Mouse (Mus musculus): ENCODE data around the gene Prr5l. TPM values are rescaled to one million over a fixed set of nuclear protein-coding genes. Genes with fewer than 3 reads are reported as not detected.

Prr5l gene
- 16.5 and 16.9 TPM in 2 replicates for polyA plus RNA-seq (2015; fragmentation: Nextera tagmentation; extraction: Ambion mirVana)

DNA sequence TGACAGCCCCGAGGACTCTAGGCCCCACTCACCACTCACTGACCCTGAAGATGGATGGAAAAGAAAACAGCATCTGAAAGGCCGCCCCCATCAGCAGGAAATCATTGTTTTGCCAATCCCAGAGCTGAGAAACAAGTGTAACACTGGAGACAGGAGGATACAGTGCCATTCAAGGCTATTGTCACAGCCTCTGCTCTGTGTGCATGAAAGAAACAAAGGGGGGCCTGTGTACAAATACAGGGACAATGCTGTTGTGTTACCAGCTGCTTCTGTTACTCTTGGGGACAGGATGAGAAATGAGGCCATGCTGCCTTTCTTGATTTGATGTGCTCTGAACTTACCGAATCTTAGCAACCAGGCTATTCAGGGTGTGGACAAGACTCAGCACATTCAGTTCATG, at the start of gene Prr5l:
Gene Prr5l (minus strand): TSS at position 30 of the 400 bp plus-strand sequence.
- H3K9me3 ChIP-seq: no peaks in the 10 kb centered on the region
- WGBS: 46% methylated on average over 3 of the region's 3 CpGs
- H3K4me2 ChIP-seq (replicated peaks): no peak within 1 kb of the TSS
- H3K27ac ChIP-seq: no peak within 1 kb of the TSS
- ATAC-seq: no peak
- no peaks in the 10 kb centered on the region for H3K36me3 ChIP-seq
- peaks cover 5% of the 10 kb centered on the region for H3K4me1 ChIP-seq (replicated peaks)
- H3K27me3 ChIP-seq (replicated peaks): no peaks in the 10 kb centered on the region
- H3K4me3 ChIP-seq (replicated peaks): no peak within 1 kb of the TSS
- no peak within 1 kb of the TSS for H3K9ac ChIP-seq

DNA sequence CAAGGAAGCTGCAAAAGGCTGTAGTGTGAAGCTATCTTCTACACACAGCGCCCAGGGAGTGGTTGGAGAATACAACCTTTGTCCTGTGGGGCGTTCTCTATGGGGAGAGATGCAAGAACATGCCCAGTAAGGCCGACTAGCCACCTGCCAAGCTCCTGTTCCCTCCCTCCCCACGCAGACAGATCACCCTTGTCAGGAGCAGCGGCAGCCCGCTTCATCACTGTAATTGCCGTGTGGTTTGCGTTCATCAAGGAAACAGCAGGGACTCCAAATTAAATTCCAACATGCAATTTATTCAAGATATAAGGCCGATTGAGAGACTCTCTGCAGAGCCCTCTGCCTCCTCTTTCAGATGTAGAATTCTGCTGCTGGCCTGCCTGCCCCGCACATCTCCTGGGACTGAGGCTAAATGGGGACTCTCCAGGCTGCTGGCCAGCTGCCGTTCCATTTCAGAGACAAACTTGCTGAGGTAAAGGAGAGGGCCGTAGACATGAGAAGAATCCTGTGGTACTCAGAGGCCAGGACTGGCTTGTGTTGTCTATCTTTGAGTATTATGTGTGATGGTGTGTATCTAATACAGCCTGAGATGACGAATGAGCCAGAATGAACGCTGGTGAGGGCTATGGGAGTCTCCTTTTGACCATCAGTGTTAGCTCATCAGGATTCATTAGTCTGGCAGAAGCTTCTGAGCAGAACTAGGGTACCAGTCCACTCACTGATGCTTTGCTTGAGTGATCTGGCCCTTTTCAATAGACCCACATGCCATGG, 49.5 kb upstream of the Prr5l start:
- Histone ChIP-seq H3K9ac (no peak overlapping the region), H3K27ac (0 out of 2 replicates have a peak overlapping the region, but pooled peaks have one; percentile 18), H3K36me3 (no peaks in the 10 kb centered on the region), H3K4me1 (replicated peaks) (no peaks in the 10 kb centered on the region), H3K4me2 (replicated peaks) (no peak overlapping the region), H3K9me3 (no peaks in the 10 kb centered on the region), H3K4me3 (replicated peaks) (no peak overlapping the region), H3K27me3 (replicated peaks) (no peaks in the 10 kb centered on the region)
- WGBS: 69% methylated on average over 14 of the region's 14 CpGs
- peak; percentile 93 for ATAC-seq

DNA sequence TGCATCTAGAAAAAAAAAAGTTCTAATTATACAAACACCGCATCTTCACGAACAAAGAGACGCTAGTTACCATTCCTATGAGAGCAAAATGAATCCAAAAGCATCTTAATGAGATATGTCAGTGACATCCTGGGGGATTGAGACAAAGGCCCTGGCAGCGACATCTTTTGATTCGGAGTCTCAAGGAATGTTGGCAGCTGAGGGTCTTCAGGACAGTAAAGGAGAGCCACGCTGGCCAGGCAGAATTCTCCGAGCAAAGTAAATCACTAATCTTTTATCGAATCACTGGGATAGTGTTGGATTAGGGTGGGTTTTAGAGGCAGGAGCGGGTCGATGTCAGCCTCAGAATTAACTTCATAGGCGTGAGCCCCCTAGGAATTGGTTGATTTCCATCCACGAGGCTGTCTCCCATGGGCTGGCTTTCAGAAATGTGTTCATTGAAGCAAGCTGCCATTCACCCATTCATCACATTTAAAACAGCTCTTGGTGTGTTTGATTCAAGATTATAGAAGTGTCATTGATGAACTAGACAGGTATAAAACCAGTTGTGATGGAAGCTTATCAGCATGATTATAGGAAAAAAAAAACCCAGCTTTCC, 42.9 kb upstream of the Prr5l start:
- Histone ChIP-seq H3K4me1 (replicated peaks) (no peaks in the 10 kb centered on the region), H3K4me2 (replicated peaks) (no peak overlapping the region), H3K4me3 (replicated peaks) (no peak overlapping the region), H3K36me3 (no peaks in the 10 kb centered on the region), H3K27ac (no peak overlapping the region), H3K9me3 (no peaks in the 10 kb centered on the region), H3K27me3 (replicated peaks) (no peaks in the 10 kb centered on the region), H3K9ac (no peak overlapping the region)
- ATAC-seq: no peak
- 87% methylated on average over 12 of the region's 12 CpGs for WGBS

DNA sequence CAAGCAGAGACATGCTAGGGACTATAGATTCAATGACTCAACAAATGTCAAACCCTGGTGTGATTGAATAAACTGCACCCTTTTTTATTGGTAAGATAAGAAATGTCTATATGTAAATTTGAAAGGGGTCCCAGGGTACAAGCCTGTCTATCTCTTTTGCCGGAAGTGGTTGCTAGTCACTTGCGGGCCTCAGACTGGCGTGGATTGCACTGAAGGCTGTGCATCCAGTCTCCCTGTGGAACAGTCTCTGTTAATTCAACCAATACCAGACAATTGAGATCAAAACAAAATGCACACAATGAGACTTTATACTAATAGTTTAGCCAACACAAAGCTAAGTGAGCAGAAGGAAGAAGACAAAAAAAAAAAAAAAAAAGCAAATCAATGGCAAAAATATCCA, 42.4 kb upstream of the Prr5l start:
- 74% methylated on average over 3 of the region's 3 CpGs for WGBS
- Histone ChIP-seq H3K4me3 (replicated peaks) (no peak overlapping the region), H3K27ac (no peak overlapping the region), H3K4me1 (replicated peaks) (no peaks in the 10 kb centered on the region), H3K9me3 (no peaks in the 10 kb centered on the region), H3K27me3 (replicated peaks) (no peaks in the 10 kb centered on the region), H3K9ac (no peak overlapping the region), H3K4me2 (replicated peaks) (no peak overlapping the region), H3K36me3 (no peaks in the 10 kb centered on the region)
- ATAC-seq: no peak

DNA sequence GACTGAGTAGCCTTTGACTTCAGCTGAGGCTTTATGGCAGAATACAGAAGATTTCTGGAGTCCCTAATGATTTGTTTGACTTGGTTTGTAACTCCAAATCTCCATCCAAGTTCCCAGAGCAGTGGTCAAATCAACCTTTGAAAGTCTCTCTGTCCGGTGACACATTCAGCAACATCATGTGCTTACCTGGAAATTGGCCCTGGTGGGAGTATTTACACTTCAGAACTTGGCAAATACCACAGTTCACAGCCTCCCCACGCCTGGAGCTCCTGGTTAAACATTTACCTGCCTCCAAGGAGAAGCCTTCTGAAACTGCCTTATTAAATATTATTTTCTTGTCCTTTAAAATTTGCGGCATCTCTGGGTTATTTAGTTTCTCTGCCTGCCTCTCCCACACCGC, 40.4 kb upstream of the Prr5l start:
- peak; percentile 86 for ATAC-seq
- no peaks in the 10 kb centered on the region for H3K9me3 ChIP-seq
- H3K4me2 ChIP-seq (replicated peaks): 0 out of 2 replicates have a peak overlapping the region, but pooled peaks have one; percentile 25
- H3K9ac ChIP-seq: no peak overlapping the region
- no peak overlapping the region for H3K27ac ChIP-seq
- H3K36me3 ChIP-seq: no peaks in the 10 kb centered on the region
- 62% methylated on average over 4 of the region's 4 CpGs for WGBS
- no peaks in the 10 kb centered on the region for H3K27me3 ChIP-seq (replicated peaks)
- no peaks in the 10 kb centered on the region; the same call in 1 of the 2 replicates for H3K4me1 ChIP-seq (replicated peaks)
- H3K4me3 ChIP-seq (replicated peaks): no peak overlapping the region

DNA sequence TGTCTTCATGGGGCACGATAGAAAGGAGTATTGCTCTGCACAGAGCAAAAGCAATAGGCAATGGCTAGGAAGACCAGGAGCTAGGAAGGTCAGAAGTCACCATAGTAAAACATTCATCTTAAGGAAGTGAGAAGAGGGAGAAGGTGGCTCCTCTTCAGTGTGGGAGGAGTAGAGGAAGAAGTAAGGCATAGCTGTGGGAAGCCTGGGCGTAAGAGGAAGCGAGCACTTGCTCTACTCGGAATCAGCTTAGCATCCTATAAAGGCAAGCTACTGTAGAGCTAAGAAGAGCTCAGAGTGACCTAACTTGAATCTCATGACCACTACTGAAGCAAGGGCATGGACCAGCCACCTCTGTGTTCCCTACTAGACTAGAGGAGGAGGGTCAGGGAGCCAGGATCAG, 39.5 kb upstream of the Prr5l start:
- H3K9ac ChIP-seq: no peak overlapping the region
- no peaks in the 10 kb centered on the region for H3K9me3 ChIP-seq
- no peak overlapping the region for H3K27ac ChIP-seq
- H3K27me3 ChIP-seq (replicated peaks): no peaks in the 10 kb centered on the region
- WGBS: 90% methylated on average over 4 of the region's 4 CpGs
- no peaks in the 10 kb centered on the region for H3K36me3 ChIP-seq
- no peak for ATAC-seq
- no peak overlapping the region for H3K4me2 ChIP-seq (replicated peaks)
- H3K4me1 ChIP-seq (replicated peaks): no peaks in the 10 kb centered on the region; the same call in 1 of the 2 replicates
- no peak overlapping the region for H3K4me3 ChIP-seq (replicated peaks)

DNA sequence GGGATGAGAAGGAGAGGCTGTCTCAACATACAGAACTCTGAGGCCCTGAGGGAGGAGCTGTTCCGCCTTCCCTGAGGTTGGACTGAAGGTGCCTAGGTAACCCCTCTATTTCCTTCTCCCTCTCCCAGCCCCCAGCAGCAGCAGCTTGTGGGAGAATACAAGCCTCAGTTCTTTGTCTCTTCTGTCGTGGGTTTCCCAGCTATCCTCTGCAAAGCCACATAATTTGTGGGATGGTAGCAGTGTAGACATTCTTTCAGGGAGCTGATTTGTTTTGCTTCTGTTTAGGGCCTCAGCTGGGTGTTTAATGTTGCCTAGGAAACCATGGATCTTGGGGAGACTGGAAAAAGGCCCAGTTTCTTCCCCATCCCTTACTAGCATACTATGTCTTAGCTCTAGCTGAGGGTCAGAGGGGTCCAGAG, 37.3 kb upstream of the Prr5l start:
- Histone ChIP-seq H3K4me1 (replicated peaks) (no peaks in the 10 kb centered on the region; the same call in 1 of the 2 replicates), H3K27ac (no peak overlapping the region), H3K4me3 (replicated peaks) (no peak overlapping the region), H3K36me3 (no peaks in the 10 kb centered on the region), H3K9me3 (no peaks in the 10 kb centered on the region), H3K4me2 (replicated peaks) (no peak overlapping the region), H3K9ac (no peak overlapping the region), H3K27me3 (replicated peaks) (no peaks in the 10 kb centered on the region)
- ATAC-seq: no peak
- WGBS: 45% methylated on average over 2 of the region's 2 CpGs

DNA sequence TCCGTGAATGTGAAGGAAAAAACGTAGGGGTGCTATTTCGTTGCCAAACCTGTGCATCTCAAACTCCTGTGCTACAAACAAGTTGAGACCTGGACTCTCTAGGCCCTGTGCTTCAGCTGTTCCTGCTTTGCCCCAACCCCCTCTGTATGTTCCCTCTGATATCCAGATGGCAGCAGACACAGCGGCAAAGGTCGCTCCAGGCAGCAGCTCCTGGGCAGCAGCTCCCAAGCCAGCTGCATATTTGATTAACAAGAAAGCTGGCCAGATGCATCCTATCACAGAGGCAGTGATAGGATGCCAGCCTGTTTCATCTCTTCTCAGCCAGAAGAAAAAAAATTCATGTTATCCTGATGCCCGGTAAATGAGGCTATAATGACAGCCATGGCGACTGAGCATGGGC, 35.7 kb upstream of the Prr5l start:
- no peaks in the 10 kb centered on the region for H3K27me3 ChIP-seq (replicated peaks)
- no peak overlapping the region for H3K27ac ChIP-seq
- ATAC-seq: no peak
- no peak overlapping the region for H3K4me3 ChIP-seq (replicated peaks)
- 75% methylated on average over 7 of the region's 7 CpGs for WGBS
- no peak overlapping the region for H3K4me2 ChIP-seq (replicated peaks)
- no peaks in the 10 kb centered on the region for H3K36me3 ChIP-seq
- no peaks in the 10 kb centered on the region; the same call in 1 of the 2 replicates for H3K4me1 ChIP-seq (replicated peaks)
- H3K9ac ChIP-seq: no peak overlapping the region
- H3K9me3 ChIP-seq: no peaks in the 10 kb centered on the region

DNA sequence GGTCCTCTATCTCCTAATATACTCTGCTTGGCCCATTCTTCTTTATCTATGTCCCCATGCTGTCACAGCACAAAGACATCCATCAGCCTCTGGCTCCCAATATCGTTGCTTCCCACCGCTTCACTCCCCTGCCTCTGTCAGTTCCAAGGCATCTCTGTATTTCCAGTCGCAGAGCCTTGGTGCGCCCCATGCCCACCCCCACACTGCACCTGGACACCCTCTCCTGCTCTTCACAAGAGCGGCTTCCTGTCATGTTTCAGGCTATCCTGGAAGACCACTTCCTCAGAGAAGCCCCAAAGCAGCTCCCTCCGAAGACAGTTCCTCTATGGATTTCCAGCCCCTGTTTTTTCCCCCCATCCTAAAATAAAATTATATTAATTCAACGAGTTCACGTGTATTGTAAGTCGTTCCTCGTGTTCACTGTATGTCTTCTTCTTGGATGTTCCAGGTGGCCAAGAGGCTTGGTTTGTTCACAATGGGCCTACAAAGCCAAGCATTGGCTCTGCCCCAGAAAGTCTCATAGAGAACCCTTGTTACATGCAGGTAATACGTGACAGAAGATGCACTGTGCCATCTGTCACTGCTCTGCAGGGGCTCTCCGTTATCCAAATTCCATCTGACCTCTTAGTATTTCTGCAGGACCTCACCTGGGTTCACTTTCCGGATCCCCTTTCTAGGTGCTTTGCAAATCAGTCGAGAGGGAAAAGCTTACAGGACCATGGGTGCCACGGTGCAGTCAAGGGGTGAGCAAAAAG, 26.7 kb upstream of the Prr5l start:
- no peak for ATAC-seq
- no peak overlapping the region for H3K4me2 ChIP-seq (replicated peaks)
- no peak overlapping the region for H3K4me3 ChIP-seq (replicated peaks)
- 90% methylated on average over 15 of the region's 15 CpGs for WGBS
- H3K9ac ChIP-seq: no peak overlapping the region
- peaks cover 5% of the 10 kb centered on the region; the same call in 1 of the 2 replicates for H3K4me1 ChIP-seq (replicated peaks)
- H3K36me3 ChIP-seq: no peaks in the 10 kb centered on the region
- no peaks in the 10 kb centered on the region for H3K9me3 ChIP-seq
- H3K27me3 ChIP-seq (replicated peaks): no peaks in the 10 kb centered on the region
- H3K27ac ChIP-seq: no peak overlapping the region

DNA sequence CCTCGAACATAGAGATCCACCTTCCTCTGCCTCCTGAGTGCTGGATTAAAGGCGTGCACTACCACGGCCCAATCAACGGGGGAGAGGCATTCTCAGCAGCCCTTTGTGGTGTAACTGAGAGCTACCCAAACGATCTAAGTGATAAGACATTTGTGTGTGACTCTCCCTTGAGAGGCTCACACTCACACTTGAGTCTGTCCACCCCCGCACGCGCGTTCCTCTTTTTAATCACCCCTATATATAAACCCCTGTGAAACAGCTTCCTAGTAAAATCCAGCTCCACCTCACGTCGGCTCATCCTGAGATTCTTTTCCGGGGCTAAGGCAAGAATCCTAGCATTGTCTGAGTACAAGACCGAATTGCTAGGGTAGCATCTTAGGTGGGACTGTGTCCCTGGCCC, 25.9 kb upstream of the Prr5l start:
- Histone ChIP-seq H3K9me3 (no peaks in the 10 kb centered on the region), H3K4me1 (replicated peaks) (peaks cover 5% of the 10 kb centered on the region; the same call in 1 of the 2 replicates), H3K4me2 (replicated peaks) (no peak overlapping the region), H3K27ac (no peak overlapping the region), H3K9ac (no peak overlapping the region), H3K4me3 (replicated peaks) (no peak overlapping the region), H3K36me3 (no peaks in the 10 kb centered on the region), H3K27me3 (replicated peaks) (no peaks in the 10 kb centered on the region)
- no peak for ATAC-seq
- 81% methylated on average over 13 of the region's 13 CpGs for WGBS

DNA sequence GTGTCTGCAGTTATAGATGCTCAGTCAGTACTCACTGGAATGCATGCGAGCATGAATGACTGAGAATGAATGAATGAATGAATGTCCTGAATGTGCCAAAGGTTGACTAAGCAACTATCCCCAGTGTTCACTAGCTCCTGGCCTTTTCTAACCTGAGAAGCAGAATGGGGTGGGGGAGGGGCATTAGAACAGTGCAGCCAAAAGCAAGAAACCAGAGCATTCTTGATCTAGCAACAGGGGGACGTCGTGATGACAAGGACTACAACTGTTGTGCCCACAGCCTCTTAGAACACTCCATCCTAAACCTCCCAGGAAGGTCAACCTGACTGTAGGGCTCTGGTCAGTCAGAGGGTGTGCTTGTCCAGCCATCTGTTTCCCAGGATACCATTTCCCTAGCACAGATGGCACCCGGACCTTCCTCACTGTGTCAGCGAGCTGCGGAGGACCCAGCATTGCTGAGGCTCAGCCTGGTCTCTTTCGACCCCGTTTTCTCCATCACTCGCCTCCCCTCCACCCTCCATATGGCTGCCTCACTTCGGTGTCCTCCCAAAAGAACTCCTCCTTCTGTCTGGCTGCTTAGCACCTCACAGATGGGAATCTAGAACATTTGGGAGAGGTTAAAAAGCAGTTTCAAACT, 24.7 kb upstream of the Prr5l start:
- no peak for ATAC-seq
- H3K9ac ChIP-seq: no peak overlapping the region
- no peaks in the 10 kb centered on the region for H3K36me3 ChIP-seq
- H3K4me2 ChIP-seq (replicated peaks): no peak overlapping the region
- WGBS: 80% methylated on average over 10 of the region's 10 CpGs
- H3K27me3 ChIP-seq (replicated peaks): no peaks in the 10 kb centered on the region
- H3K4me3 ChIP-seq (replicated peaks): no peak overlapping the region
- H3K9me3 ChIP-seq: no peaks in the 10 kb centered on the region
- H3K27ac ChIP-seq: no peak overlapping the region
- H3K4me1 ChIP-seq (replicated peaks): peaks cover 5% of the 10 kb centered on the region; the same call in 1 of the 2 replicates

DNA sequence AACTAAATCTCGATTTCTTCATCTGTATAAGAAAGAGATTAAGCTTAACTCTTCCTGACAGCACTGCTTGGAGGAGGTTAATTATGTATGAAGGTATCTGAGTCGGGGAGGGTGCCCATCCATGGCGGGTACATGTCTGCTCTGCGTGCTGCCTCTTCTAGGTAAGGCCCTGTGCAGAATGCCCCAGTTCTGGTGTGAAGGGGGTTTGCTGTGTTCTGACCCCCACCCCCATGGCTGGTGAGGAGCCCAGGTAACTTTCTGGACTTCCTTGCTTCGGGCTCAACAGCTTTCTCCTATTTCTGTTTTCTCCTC, 23.5 kb upstream of the Prr5l start:
- no peaks in the 10 kb centered on the region for H3K27me3 ChIP-seq (replicated peaks)
- no peaks in the 10 kb centered on the region for H3K9me3 ChIP-seq
- 53% methylated on average over 5 of the region's 5 CpGs for WGBS
- H3K36me3 ChIP-seq: no peaks in the 10 kb centered on the region
- no peak overlapping the region for H3K4me3 ChIP-seq (replicated peaks)
- peak overlapping the region; percentile 5; the same call in 1 of the 2 replicates for H3K9ac ChIP-seq
- peak; percentile 32 for ATAC-seq
- H3K4me2 ChIP-seq (replicated peaks): peak overlapping the region; percentile 59
- no peak overlapping the region for H3K27ac ChIP-seq
- H3K4me1 ChIP-seq (replicated peaks): peaks cover 5% of the 10 kb centered on the region; the same call in 1 of the 2 replicates

Measured in intestine, embryonic 15.5 days (tissue).